Mouse (Mus musculus): ENCODE results near the gene Fastkd5. TPM values are rescaled to one million over a fixed set of nuclear protein-coding genes. Genes with fewer than 3 reads are reported as not detected.
A peak's percentile ranks its signal among the peaks of the same experiment; 100 is the strongest.
"Not testable (repeated sequence)": the region's sequence is repeated elsewhere in the genome, so short reads cannot be mapped to it uniquely, and the experiment has no call there.

Fastkd5 gene
- total RNA-seq, 2 experiments from 2014 or later = 7.8 to 13.4 TPM

DNA sequence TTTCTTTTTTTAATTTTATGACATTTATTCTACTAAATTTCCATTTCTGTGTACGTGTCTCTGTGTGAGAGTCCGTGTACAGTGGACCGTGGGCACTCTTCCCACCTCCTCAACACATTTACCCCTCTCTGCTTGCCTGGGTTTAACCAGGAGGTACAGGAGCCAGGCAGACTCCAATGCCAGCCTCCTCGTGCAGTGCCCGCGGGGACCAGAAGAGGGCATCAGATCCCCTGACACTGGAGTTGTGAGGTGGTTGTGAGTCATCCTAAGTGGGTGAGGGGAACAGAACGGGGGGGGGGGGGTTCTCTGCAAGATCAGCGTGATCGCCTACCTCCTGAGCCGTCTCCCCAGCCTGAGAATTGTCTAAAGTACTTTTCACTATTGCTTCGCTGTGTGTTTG lies 51.7 kb downstream of the Fastkd5 start:
- DNase-seq (ENCODE audit: low spot score in 2 of 2) = peak; percentile 78 to 82

DNA sequence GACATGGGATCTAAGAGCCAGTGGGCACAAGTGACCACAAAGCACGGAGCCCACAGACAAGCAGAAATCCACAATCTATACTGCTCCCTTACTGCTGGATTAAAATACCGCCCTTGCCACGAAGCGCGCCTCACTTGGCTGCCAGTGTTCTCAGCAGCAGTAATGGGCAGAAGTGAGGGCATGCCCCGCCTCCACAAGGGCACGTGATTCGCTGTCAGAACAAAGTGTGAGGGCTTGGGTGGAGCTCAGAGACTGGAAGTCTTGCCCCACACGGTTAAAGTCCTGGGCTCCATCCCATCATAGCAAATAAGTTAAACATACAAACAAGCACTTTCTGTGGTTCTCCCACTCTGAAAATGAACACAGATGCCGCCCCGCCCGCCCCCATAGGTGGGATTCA lies 52.2 kb downstream of the Fastkd5 start:
- DNase-seq (ENCODE audit: low spot score in 2 of 2) = peak in 1 of 2 experiments; percentile 36

DNA sequence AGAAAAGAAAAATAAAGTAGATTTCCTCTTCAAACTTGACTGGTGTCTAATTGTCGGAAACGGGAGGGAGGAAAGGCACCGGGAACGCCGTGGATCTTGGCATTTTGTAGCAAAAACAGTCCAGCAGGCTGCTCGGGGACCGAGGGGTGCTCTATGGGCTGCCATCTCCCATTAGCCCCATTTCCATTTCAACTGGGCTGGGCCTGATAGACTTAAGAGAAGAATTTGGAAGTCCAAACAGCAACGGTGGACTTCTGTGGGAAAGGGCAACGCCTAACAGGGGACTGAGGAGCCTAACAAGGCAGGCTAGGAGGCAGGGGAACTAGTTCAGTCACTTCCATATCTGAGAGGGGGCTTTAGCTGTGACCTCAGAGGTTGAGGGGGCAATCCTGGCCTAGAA lies 52.8 kb downstream of the Fastkd5 start:
- DNase-seq (ENCODE audit: low spot score in 2 of 2) = no peak

DNA sequence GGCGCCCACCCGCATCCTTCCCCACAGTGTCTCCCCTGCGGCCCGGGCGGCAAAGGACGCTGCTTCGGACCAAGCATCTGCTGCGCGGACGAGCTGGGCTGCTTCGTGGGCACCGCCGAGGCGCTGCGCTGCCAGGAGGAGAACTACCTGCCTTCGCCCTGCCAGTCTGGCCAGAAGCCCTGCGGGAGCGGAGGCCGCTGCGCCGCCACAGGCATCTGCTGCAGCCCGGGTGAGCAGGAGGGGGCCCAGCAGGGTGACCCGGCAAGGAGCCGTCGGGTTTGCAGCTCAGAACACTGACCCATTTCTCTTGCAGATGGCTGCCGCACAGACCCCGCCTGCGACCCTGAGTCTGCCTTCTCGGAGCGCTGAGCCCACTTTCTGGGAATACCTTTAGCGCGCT lies 53.3 kb downstream of the Fastkd5 start:
- DNase-seq (ENCODE audit: low spot score in 2 of 2) = not testable (repeated sequence)

DNA sequence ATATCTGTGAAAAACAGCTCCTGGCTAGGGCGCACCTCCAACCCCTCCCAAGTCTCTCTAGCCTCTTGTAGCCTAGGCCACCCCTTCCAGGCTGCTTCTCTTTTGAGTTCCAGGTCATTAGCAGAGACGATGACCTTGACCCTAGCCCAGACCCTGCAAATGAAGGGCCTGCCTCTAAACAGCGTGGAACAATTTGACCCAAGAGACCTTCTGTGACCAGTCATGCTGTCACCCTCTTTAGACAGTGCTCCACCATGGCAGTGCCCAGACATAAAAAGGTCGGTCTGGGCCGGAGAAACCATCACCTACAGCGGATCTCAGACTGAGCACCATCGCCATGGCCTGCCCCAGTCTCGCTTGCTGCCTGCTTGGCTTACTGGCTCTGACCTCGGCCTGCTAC lies 54.0 kb downstream of the Fastkd5 start, which contains the start of gene Oxt:
Gene Oxt, plus strand, starts transcription at position 301 of the 400 bp plus-strand sequence.
- no peak for DNase-seq (ENCODE audit: low spot score in 2 of 2)

DNA sequence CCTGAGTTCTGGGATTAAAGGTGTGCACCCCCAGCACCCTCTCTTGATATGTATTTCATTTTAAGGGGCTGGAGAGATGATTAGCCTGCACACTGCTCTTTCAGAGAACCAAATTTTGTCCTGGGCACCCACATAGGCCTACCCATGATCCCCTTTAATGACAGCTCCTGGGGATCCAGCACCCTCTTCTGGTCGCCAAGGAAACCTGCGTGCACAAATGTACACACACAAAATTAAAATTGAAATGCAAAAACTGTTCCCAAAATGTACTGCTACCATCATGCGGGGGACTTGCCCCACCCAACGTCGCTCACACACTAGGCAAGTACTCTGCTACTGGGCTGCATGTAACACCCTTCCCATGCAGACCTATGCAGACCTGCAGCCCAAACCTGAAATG lies 54.9 kb downstream of the Fastkd5 start:
- no peak for DNase-seq (ENCODE audit: low spot score in 2 of 2)

DNA sequence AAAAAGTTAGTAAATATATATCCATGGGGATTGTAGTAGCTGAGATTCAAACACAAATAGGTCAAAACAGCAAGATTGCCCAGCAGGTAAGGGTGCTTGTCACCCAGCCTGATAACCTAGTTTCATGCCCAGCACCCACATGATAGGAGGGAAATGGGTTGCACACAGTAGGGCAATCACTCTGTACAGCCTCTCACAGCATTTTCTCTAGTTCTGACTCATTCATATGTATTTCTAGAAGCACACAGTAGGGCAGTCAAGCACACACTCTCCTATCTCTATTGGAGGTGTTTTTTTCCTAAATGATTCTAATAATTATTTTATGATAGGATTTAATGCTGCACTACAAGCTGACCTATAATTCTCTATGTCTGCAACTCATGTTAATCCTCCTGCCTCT lies 59.9 kb downstream of the Fastkd5 start:
- DNase-seq (ENCODE audit: low spot score in 2 of 2) = no peak

DNA sequence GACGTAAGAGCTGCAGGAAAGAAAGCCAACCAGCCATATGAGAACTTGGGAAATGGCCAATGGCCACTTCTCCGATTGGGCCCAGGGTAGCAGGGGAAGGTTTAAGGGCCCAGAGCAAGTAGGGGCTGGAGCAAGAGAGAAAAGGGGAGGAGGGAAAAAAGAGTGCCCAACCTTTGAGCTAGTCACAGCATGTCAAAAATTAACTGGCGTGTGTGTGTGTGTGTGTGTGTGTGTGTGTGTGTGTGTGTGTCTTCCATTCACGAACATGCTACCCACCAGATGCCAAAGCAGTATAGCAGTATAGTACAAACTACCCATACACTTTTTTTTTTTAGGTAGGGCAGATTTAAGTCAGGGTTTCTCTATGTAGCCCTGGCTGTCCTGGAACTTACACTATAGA lies 60.9 kb downstream of the Fastkd5 start:
- no peak for DNase-seq (ENCODE audit: low spot score in 2 of 2)

DNA sequence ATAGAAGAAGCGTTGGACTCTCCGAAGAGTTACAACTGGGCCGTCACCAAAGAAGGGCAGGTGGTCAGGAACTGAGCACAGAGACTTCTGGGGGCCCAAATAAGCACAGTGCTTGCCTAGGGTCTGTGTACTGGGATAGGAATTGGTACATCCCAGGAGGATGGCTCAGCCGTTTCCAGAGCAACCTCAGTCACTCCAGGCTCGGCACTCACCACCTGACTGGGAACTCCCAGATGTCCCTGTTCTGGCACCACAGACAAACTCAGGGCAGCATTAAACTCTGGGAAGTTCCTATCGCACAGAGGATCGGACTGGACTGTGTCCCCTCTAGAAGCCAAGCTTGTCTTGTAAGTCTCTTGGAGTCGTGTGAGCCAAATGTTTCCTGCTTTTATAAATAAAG lies 64.8 kb downstream of the Fastkd5 start:
- no peak for DNase-seq (ENCODE audit: low spot score in 2 of 2)

DNA sequence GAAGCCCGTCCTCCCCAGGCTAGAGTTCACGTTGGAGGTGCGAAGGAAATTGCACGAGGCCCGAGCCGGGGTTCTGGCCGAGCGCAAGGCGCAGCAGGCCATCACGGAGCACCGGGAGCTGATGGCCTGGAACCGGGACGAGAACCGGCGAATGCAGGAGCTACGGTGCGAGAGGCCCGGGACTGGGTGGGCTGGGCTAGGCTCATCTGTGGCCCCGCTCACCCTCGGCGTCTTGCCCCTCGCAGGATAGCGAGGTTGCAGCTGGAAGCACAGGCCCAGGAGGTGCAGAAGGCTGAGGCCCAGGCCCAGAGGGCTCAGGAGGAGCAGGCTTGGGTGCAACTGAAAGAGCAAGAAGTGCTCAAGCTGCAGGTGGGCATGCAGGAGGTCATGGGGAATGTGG lies 65.8 kb downstream of the Fastkd5 start:
- peak in 1 of 2 experiments; percentile 35 for DNase-seq (ENCODE audit: low spot score in 2 of 2)

Other genes with a start within 250 kb of the Fastkd5 start
- 1 to 10 TPM; 6.1 to 7.8 TPM for gene Cpxm1, start 232.5 kb downstream of the Fastkd5 start, total RNA-seq (2021)
- not detected for gene Gm28372, start 224.8 kb downstream of the Fastkd5 start, total RNA-seq (2021)
- not detected for gene 1700020A23Rik, start 224.8 kb downstream of the Fastkd5 start, total RNA-seq (2021)
- not detected for gene Tmem239, start 223.5 kb downstream of the Fastkd5 start, total RNA-seq (2021)
- 10 to 100 TPM; 88.2 to 88.6 TPM for gene Vps16, start 205.7 kb downstream of the Fastkd5 start, total RNA-seq (2021)
- 10 to 100 TPM; 19.5 to 22.1 TPM for gene Pced1a, start 205.3 kb downstream of the Fastkd5 start, total RNA-seq (2021)
- gene Ptpra, start 179.7 kb downstream of the Fastkd5 start, total RNA-seq (2021) = 100 to 1,000 TPM; 214 to 229 TPM
- gene Mrps26, start 66.3 kb downstream of the Fastkd5 start, total RNA-seq (2021) = 10 to 100 TPM; 71.0 to 75.4 TPM
- not detected for gene Oxt, start 53.9 kb downstream of the Fastkd5 start, total RNA-seq (2021)
- gene Avp, start 47.5 kb downstream of the Fastkd5 start, total RNA-seq (2021) = 1 to 10 TPM in 1 of 2 experiments, under 1 TPM in 1; 0.87 to 1.2 TPM
- gene Ubox5, start within 50 bp of the Fastkd5 start, total RNA-seq (2021) = 10 to 100 TPM in 1 of 2 experiments, 1 to 10 TPM in 1; 8.2 to 10.7 TPM
- 100 to 1,000 TPM; 193 to 229 TPM for gene Lzts3, start 12.8 kb upstream of the Fastkd5 start, total RNA-seq (2021)
- 100 to 1,000 TPM; 102 to 109 TPM for gene Ddrgk1, start 34.6 kb upstream of the Fastkd5 start, total RNA-seq (2021)
- gene Itpa, start 37.6 kb upstream of the Fastkd5 start, total RNA-seq (2021) = 10 to 100 TPM; 34.9 to 38.2 TPM
- 1 to 10 TPM; 2.1 to 4.4 TPM for gene Slc4a11, start 67.5 kb upstream of the Fastkd5 start, total RNA-seq (2021)

Measured in left cerebral cortex, adult 18-20 months (tissue).